Mouse (Mus musculus) heart, adult 2 months (tissue): ENCODE results near the gene Slc22a17. TPM values are rescaled to one million over a fixed set of nuclear protein-coding genes. Genes with fewer than 3 reads are reported as not detected.
"Not testable (repeated sequence)": the region's sequence is repeated elsewhere in the genome, so short reads cannot be mapped to it uniquely, and the experiment has no call there.

Experiments
- DNase-seq, 2 experiments: peaks; one replicate each; pipeline ENCODE4 v3.0.0; 2021
- H3K27ac ChIP-seq: fragments of 200-600 bp; 2 replicates; pipeline ENCODE4 v1.8.1; 2022
- H3K27me3 ChIP-seq: fragments of 200-500 bp; 2 replicates; pipeline ENCODE4 v1.6.1; 2012; ENCODE audit warnings: mild to moderate bottlenecking, low read length, inconsistent platforms, mixed read lengths; ENCODE audit not compliant: control insufficient read depth, insufficient read depth
- H3K36me3 ChIP-seq: fragments of 200-500 bp; 2 replicates; pipeline ENCODE4 v1.6.1; 2012; ENCODE audit warnings: low read length, inconsistent platforms; ENCODE audit not compliant: control insufficient read depth, insufficient read depth
- H3K4me1 ChIP-seq: fragments of 200-500 bp; 2 replicates; pipeline ENCODE4 v1.6.1; 2011; ENCODE audit warnings: low read length; ENCODE audit not compliant: control insufficient read depth, insufficient read depth
- H3K4me3 ChIP-seq: fragments of 200-600 bp; 2 replicates; pipeline ENCODE4 v1.8.1; 2022
- H3K79me2 ChIP-seq: fragments of 200-500 bp; replicated peaks from 2 replicates; pipeline ENCODE4 v1.6.1; 2012; ENCODE audit warnings: mild to moderate bottlenecking, inconsistent platforms, low read length, moderate library complexity, mixed read lengths; ENCODE audit not compliant: control insufficient read depth, insufficient read depth
- H3K9ac ChIP-seq: fragments of 200-500 bp; 2 replicates; pipeline ENCODE4 v1.6.1; 2012; ENCODE audit warnings: low read depth, mild to moderate bottlenecking, control low read depth, inconsistent platforms, low read length, mixed read lengths
- CTCF ChIP-seq: fragments of 200-600 bp; IDR thresholded peaks from 2 replicates; pipeline ENCODE4 v1.8.1; 2022; ENCODE audit warnings: antibody characterized with exemption, mild to moderate bottlenecking, moderate library complexity
- EP300 ChIP-seq: fragments of 200-500 bp; IDR thresholded peaks from 2 replicates; pipeline ENCODE4 v1.6.1; 2011; ENCODE audit warnings: low read depth, low read length, control low read depth; ENCODE audit not compliant: insufficient read depth
- POLR2A ChIP-seq: fragments of 200-500 bp; IDR thresholded peaks from 2 replicates; pipeline ENCODE4 v1.6.1; 2011; ENCODE audit warnings: mild to moderate bottlenecking, low read depth, low read length, control low read depth; ENCODE audit not compliant: insufficient read depth
- WGBS: fragments of 180-500 bp; shearing (Covaris S2); methylation state at CpG from one replicate; pipeline ENCODE4 v1.1.7; 2018; 5-methylcytosine and 5-hydroxymethylcytosine counted together
- intact Hi-C: fragments of 180-260 bp; cut with DNase I; formaldehyde crosslinking; loops from one replicate; pipeline ENCODE4 v1.15.1; 2025
- long read RNA-seq: library from polyadenylated mRNA; stranded (forward); transcript quantifications from one replicate; pipeline ENCODE4 v2.0.0, GENCODE M21; 2021
- polyA plus RNA-seq: library from polyadenylated mRNA; depleted of rRNA; stranded (reverse); fragments of >200 nt; gene quantifications from 2 replicates; pipeline ENCODE4 v1.2.3, GENCODE M21; 2012; rRNA removed
- total RNA-seq, 2 experiments: library from RNA; stranded (reverse); gene quantifications; 2 replicates each; pipeline ENCODE4 v1.2.3; 2021

The Slc22a17 gene
- 1 to 10 TPM; 1.7 to 2.3 TPM for total RNA-seq
- polyA plus RNA-seq: 13.0 and 13.8 TPM in 2 replicates
- long read RNA-seq, partial matches to known transcripts: 2 of 2 reads
- long read RNA-seq, other reads (novel, unspliced or antisense): 0 of 2 reads

- Histone ChIP-seq H3K79me2 (no peaks in the 10 kb centered on the region), H3K27ac (peak within 1 kb of the TSS; percentile 36), H3K4me3 (peak within 1 kb of the TSS; percentile 93), H3K36me3 (no peaks in the 10 kb centered on the region), H3K9ac (peak within 1 kb of the TSS; percentile 91), H3K27me3 (peaks cover 3% of the 10 kb centered on the region; the same call in 1 of the 2 replicates), H3K4me1 (peaks cover 5% of the 10 kb centered on the region)
- TF ChIP-seq POLR2A (peak; percentile 82), CTCF (no peak)
- DNase-seq: peak; percentile 72 to 82
- intact Hi-C loops: no loop called here
- 0% methylated on average over 27 of the region's 28 CpGs for WGBS
Measured at GRCm38 (mm10) chr14:54912886-54913285, at the start of gene Slc22a17. TSS of gene Slc22a17 (minus strand) at chr14:54913132.

GRCm38 (mm10) chr14:54962714-54963113 is 49.8 kb upstream of the Slc22a17 start:
- H3K79me2 ChIP-seq: no peaks in the 10 kb centered on the region
- no peaks in the 10 kb centered on the region; the same call in 1 of the 2 replicates for H3K36me3 ChIP-seq
- no peak for DNase-seq
- WGBS: 52% methylated on average over 7 of the region's 7 CpGs
- TF ChIP-seq EP300 (peak; percentile 57), POLR2A (peak; percentile 84), CTCF (no peak)
- no peaks in the 10 kb centered on the region for H3K4me1 ChIP-seq
- H3K4me3 ChIP-seq: peak overlapping the region; percentile 59
- H3K27me3 ChIP-seq: no peaks in the 10 kb centered on the region
- H3K9ac ChIP-seq: peak overlapping the region; percentile 94
- intact Hi-C loops: no loop called here
- peak overlapping the region; percentile 71 for H3K27ac ChIP-seq

GRCm38 (mm10) chr14:54961487-54961886 is 48.6 kb upstream of the Slc22a17 start:
- Histone ChIP-seq H3K36me3 (no peaks in the 10 kb centered on the region; the same call in 1 of the 2 replicates), H3K9ac (peak overlapping the region; percentile 69), H3K4me3 (peak overlapping the region; percentile 38), H3K4me1 (no peaks in the 10 kb centered on the region), H3K27ac (peak overlapping the region; percentile 71; the same call in 1 of the 2 replicates), H3K27me3 (no peaks in the 10 kb centered on the region), H3K79me2 (no peaks in the 10 kb centered on the region)
- TF ChIP-seq CTCF: no peak
- peak; percentile 96 for TF ChIP-seq EP300
- peak; percentile 87 for TF ChIP-seq POLR2A
- 53% methylated on average over 5 of the region's 5 CpGs for WGBS
- intact Hi-C loops: no loop called here
- DNase-seq: no peak

GRCm38 (mm10) chr14:54960769-54961168 is 47.8 kb upstream of the Slc22a17 start:
- intact Hi-C loops: no loop called here
- H3K9ac ChIP-seq: peak overlapping the region; percentile 69
- TF ChIP-seq POLR2A (peak; percentile 72; the same call in 1 of the 2 replicates), CTCF (no peak), EP300 (peak; percentile 33; the same call in 1 of the 2 replicates)
- no peaks in the 10 kb centered on the region for H3K79me2 ChIP-seq
- H3K4me3 ChIP-seq: peak overlapping the region; percentile 38
- H3K27ac ChIP-seq: peak overlapping the region; percentile 4
- DNase-seq: no peak
- no peaks in the 10 kb centered on the region; the same call in 1 of the 2 replicates for H3K36me3 ChIP-seq
- H3K27me3 ChIP-seq: no peaks in the 10 kb centered on the region
- 31% methylated on average over 10 of the region's 10 CpGs for WGBS
- H3K4me1 ChIP-seq: no peaks in the 10 kb centered on the region

- Histone ChIP-seq H3K27ac (peak overlapping the region; percentile 36), H3K4me3 (peak overlapping the region; percentile 38), H3K9ac (peak overlapping the region; percentile 69)
- H3K79me2 ChIP-seq, DNase-seq, intact Hi-C loops, H3K4me1 ChIP-seq, H3K36me3 ChIP-seq, H3K27me3 ChIP-seq: not testable (repeated sequence)
- TF ChIP-seq EP300: peak; percentile 79
- peak; percentile 85 for TF ChIP-seq POLR2A
- 63% methylated on average over 12 of the region's 12 CpGs for WGBS
Measured at GRCm38 (mm10) chr14:54959853-54960613, 47.1 kb upstream of the Slc22a17 start.

- intact Hi-C loops: no loop called here
- DNase-seq: no peak
- TF ChIP-seq EP300 (peak; percentile 73), CTCF (no peak), POLR2A (peak; percentile 69)
- no peaks in the 10 kb centered on the region for H3K4me1 ChIP-seq
- no peaks in the 10 kb centered on the region; the same call in 1 of the 2 replicates for H3K36me3 ChIP-seq
- peak overlapping the region; percentile 38 for H3K4me3 ChIP-seq
- H3K27me3 ChIP-seq: no peaks in the 10 kb centered on the region; the same call in 1 of the 2 replicates
- H3K9ac ChIP-seq: peak overlapping the region; percentile 69
- peak overlapping the region; percentile 36 for H3K27ac ChIP-seq
- 66% methylated on average over 3 of the region's 3 CpGs for WGBS
- no peaks in the 10 kb centered on the region for H3K79me2 ChIP-seq
Measured at GRCm38 (mm10) chr14:54959197-54959596, 46.3 kb upstream of the Slc22a17 start.
